Mouse (Mus musculus) erythroblast, embryonic 14.5 days (primary cell): ENCODE results near the gene Ddx23.

Source experiments
- GATA1 ChIP-seq: IDR thresholded peaks from 2 replicates; pipeline ENCODE4 v1.6.1; 2012; ENCODE audit warnings: low read length, inconsistent platforms, mixed read lengths
- TAL1 ChIP-seq: IDR thresholded peaks from 3 replicates; pipeline ENCODE4 v1.6.1; 2012; ENCODE audit warnings: low read length, inconsistent platforms, mixed read lengths

DNA sequence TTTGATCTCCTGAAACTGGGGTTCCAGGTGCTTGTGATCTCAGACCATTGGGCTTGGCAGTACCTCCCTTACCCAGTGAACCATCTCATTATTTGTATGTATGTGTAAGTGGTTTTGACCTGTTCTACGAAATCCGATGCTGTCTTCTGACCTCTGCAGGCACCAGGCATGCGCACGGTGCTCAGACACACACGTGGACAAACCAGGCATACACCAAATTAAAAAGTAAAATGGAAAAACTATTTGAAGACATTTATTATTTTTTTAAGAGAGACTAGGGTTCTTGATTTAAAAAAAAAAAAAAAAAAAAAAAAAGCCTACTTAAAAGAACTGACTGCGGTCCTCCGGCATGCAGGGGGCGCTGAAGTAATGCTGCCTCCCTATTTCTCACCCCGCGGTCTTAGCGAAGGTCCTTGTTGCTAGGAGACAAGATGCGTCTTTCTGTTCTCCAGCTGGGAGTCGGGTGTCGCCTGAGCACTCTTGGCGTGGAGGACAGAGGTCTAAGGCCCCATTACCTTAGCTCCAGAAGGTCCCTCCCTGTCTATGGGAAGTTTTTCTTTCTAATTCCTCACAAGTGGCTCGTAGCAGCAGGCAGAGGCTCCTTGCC is 45.2 kb upstream of the Ddx23 start, which contains the start of gene Ccdc65:
- TF ChIP-seq GATA1 (no peak), TAL1 (no peak)
